Mouse (Mus musculus) layer of hippocampus, adult 2 months (tissue): Measurements from ENCODE around the gene Lamtor5. TPM values are rescaled to one million over a fixed set of nuclear protein-coding genes. Genes with fewer than 3 reads are reported as not detected.

Experiments used
- DNase-seq, 2 experiments: peaks; one replicate each; pipeline ENCODE4 v3.0.0; 2022; ENCODE audit warnings: low spot score in 2 of 2
- H3K27ac ChIP-seq: fragments of 200-600 bp; 2 replicates; pipeline ENCODE4 v1.8.1; 2022
- H3K4me3 ChIP-seq: fragments of 200-600 bp; 2 replicates; pipeline ENCODE4 v1.8.1; 2022; ENCODE audit warnings: mild to moderate bottlenecking
- CTCF ChIP-seq: fragments of 200-600 bp; conservative IDR thresholded peaks from 2 replicates; pipeline ENCODE4 v1.8.1; 2022; ENCODE audit warnings: antibody characterized with exemption, mild to moderate bottlenecking, moderate library complexity
- total RNA-seq, 2 experiments: library from RNA; stranded (reverse); gene quantifications; 2 replicates each; pipeline ENCODE4 v1.2.3; 2021

Lamtor5 gene
- total RNA-seq, 2 experiments from 2014 or later: 61.4 to 65.2 TPM

DNA sequence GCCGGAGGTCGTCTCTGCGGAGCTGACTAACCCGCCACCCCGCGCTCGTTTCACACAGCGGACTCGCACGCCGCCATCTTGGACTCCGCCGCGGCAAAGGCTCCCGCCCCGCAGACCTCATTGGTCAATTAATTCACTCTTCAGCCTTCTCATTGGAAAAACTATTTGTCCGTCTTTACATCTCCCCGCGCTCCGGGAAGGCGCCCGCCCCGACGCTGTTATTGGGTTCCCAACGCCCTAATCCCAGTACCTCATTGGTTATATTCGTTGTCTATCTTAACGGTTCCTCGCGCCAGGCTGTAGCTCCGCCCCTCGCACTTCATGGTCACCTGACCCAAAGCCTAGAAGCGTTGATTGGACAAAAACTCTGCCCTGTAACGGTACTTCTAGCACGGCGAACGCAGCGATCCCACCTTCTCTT is 54.3 kb downstream of the Lamtor5 start:
- peak; percentile 94 to 99 for DNase-seq
- TF ChIP-seq CTCF: no peak
- peak overlapping the region; percentile 92 for H3K27ac ChIP-seq
- H3K4me3 ChIP-seq: peak overlapping the region; percentile 68

Other genes with a start within 250 kb of the Lamtor5 start
- 10 to 100 TPM; 21.1 to 21.4 TPM for gene Kcna3, start 242.7 kb upstream of the Lamtor5 start, total RNA-seq
- gene Kcna2, start 177.7 kb upstream of the Lamtor5 start, total RNA-seq: 10 to 100 TPM; 89.7 to 94.9 TPM
- gene Kcna10, start 95.8 kb upstream of the Lamtor5 start, total RNA-seq: not detected
- gene Cym, start 57.1 kb upstream of the Lamtor5 start, total RNA-seq: not detected
- not detected for gene A630076J17Rik, start 48.2 kb upstream of the Lamtor5 start, total RNA-seq
- gene Prok1, start 39.2 kb upstream of the Lamtor5 start, total RNA-seq: not detected
- 1 to 10 TPM; 1.2 to 1.4 TPM for gene Slc16a4, start 12.4 kb downstream of the Lamtor5 start, total RNA-seq
- gene Rbm15, start 54.8 kb downstream of the Lamtor5 start, total RNA-seq: 10 to 100 TPM; 26.8 to 30.1 TPM
- gene Kcnc4, start 180.7 kb downstream of the Lamtor5 start, total RNA-seq: 10 to 100 TPM; 59.1 to 62.3 TPM
- gene Slc6a17, start 239.2 kb downstream of the Lamtor5 start, total RNA-seq: 100 to 1,000 TPM; 276 to 290 TPM